Mouse (Mus musculus): ENCODE measurements around the gene Naglu. TPM values are rescaled to one million over a fixed set of nuclear protein-coding genes. Genes with fewer than 3 reads are reported as not detected.
A peak's percentile ranks its signal among the peaks of the same experiment; 100 is the strongest.

The Naglu gene
- polyA plus RNA-seq, 1 experiment, result 12.7 TPM

DNA sequence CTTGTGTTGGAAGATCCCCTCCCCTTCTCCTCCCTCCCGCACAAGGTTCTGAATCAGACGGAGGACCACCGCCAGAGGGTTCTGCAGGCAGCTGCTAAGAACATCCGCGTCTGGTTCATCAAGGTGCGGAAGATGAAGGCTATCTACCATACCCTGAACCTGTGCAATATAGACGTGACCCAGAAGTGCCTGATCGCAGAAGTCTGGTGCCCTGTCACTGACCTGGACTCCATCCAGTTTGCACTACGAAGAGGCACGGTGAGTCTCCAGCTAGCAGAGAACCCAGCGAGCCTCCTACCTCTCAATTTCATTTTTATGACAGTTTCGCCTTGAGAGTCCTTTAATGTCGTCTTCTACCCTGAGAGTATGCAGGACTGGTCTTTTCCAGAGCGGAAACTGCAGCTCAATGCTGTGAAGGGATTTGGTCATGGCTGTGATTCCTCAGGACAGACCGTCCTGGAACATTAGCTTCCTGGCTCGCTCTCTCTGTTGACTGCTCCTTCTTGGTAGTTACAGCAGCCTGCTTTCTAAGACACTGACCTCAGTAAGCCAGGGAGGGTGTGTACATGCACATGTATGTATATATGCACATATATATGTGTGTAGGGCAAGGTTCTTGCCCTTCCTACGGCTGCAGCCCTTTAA is 35.8 kb upstream of the Naglu start:
- 87% methylated on average over 17 of the region's 17 CpGs for WGBS
- TF ChIP-seq POLR2A (IDR thresholded peaks at IDR 0.05; ENCODE audit: borderline replicate concordance, insufficient read depth, low read length) (no peak), CTCF (IDR thresholded peaks at IDR 0.05; ENCODE audit: borderline replicate concordance, insufficient read depth, low read depth, low read length) (no peak)
- Histone ChIP-seq H3K27me3 (ENCODE audit: control insufficient read depth, insufficient read depth, low read length) (no peaks in the 10 kb centered on the region), H3K4me1 (ENCODE audit: control insufficient read depth, insufficient read depth, low read length) (peaks cover 2% of the 10 kb centered on the region; the same call in 1 of the 2 replicates), H3K27ac (ENCODE audit: insufficient read depth, low read length) (no peak overlapping the region), H3K4me3 (replicated peaks; ENCODE audit: insufficient read depth, low read depth, low read length) (no peak overlapping the region)
- no peak for DNase-seq

DNA sequence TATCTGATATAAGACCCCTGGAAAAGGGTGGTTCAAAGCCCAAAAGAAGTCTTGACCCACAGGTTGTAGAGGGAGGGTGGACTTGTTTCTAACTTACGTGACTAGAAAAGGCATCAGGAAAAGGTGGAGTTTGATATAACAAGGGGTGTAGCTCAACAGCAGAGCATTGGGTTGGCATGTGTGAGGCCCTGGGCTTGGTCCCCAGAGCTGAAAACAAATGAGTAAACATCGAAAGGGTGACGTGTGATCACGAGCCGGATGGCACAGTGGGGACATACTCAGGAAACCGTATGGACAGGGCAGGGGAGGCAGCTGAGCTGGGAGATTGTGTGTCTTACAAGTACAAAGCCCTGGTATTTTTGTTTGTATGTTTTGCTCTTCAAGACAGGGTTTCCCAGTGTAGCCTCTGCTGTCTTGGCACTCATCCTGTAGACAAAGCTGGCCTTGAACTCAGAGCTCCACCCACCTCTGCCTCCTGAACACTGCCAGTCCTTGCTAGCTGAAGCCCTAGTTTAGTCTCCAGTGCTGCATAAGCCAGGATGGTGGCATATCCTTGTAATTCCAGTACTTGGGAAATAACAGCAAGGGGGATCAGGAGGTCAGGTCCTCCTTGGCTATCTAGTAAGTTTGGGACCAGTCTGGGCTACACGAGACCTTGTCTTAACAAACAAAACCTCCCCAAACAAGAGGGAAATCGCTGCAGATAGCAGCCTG is 35.0 kb upstream of the Naglu start:
- H3K4me3 ChIP-seq (replicated peaks; ENCODE audit: insufficient read depth, low read depth, low read length), result no peak overlapping the region
- DNase-seq, result no peak
- no peaks in the 10 kb centered on the region for H3K27me3 ChIP-seq (ENCODE audit: control insufficient read depth, insufficient read depth, low read length)
- WGBS, result 88% methylated on average over 8 of the region's 8 CpGs
- no peak overlapping the region for H3K27ac ChIP-seq (ENCODE audit: insufficient read depth, low read length)
- H3K4me1 ChIP-seq (ENCODE audit: control insufficient read depth, insufficient read depth, low read length), result no peaks in the 10 kb centered on the region
- TF ChIP-seq POLR2A (IDR thresholded peaks at IDR 0.05; ENCODE audit: borderline replicate concordance, insufficient read depth, low read length) (no peak), CTCF (IDR thresholded peaks at IDR 0.05; ENCODE audit: borderline replicate concordance, insufficient read depth, low read depth, low read length) (no peak)

DNA sequence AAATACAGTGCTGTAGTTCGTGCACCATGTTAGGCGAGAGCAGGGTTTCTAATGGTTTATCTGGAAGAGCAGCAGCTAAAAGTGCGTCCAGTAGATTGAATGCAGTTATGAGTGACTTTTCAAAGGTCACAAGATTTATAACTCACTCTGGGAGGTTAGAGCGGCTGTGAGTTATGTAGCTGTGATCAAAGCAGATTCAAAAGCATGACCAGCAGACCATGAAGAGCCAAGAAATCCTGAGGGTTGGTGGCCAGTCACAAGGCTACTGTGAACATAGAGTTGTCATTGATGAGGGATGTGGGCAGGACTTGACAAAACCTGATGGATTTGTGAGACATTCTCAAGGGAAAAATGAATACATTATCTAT is 34.5 kb upstream of the Naglu start:
- Histone ChIP-seq H3K27ac (ENCODE audit: insufficient read depth, low read length) (no peak overlapping the region), H3K4me1 (ENCODE audit: control insufficient read depth, insufficient read depth, low read length) (no peaks in the 10 kb centered on the region), H3K4me3 (replicated peaks; ENCODE audit: insufficient read depth, low read depth, low read length) (no peak overlapping the region), H3K27me3 (ENCODE audit: control insufficient read depth, insufficient read depth, low read length) (no peaks in the 10 kb centered on the region)
- no peak for DNase-seq
- TF ChIP-seq CTCF (IDR thresholded peaks at IDR 0.05; ENCODE audit: borderline replicate concordance, insufficient read depth, low read depth, low read length), result no peak
- TF ChIP-seq POLR2A (IDR thresholded peaks at IDR 0.05; ENCODE audit: borderline replicate concordance, insufficient read depth, low read length), result no peak
- WGBS, result 82% methylated on average over 4 of the region's 4 CpGs

DNA sequence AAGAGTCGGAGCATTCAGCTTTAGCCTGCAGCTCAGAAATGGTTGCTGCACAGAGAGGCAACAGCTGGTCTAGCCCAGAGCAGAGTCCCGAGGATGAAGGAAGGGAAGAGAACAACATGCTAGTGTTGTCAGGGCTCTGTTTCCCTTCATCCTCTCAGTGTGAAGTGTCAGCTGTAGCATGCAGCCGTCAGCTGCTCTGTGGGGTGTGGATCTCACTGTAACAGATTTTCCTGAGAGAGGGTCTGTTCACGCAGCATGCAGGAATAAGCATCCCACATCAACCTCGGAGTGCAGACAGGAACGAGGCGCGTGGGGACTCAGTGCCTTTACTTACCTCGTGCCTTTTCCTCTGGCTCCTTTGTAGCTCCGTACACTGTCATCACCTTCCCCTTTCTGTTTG is 32.0 kb upstream of the Naglu start:
- TF ChIP-seq CTCF (IDR thresholded peaks at IDR 0.05; ENCODE audit: borderline replicate concordance, insufficient read depth, low read depth, low read length) (no peak), POLR2A (IDR thresholded peaks at IDR 0.05; ENCODE audit: borderline replicate concordance, insufficient read depth, low read length) (no peak)
- H3K4me1 ChIP-seq (ENCODE audit: control insufficient read depth, insufficient read depth, low read length), result no peaks in the 10 kb centered on the region
- WGBS, result 49% methylated on average over 10 of the region's 10 CpGs
- DNase-seq, result no peak
- no peaks in the 10 kb centered on the region for H3K27me3 ChIP-seq (ENCODE audit: control insufficient read depth, insufficient read depth, low read length)
- no peak overlapping the region for H3K4me3 ChIP-seq (replicated peaks; ENCODE audit: insufficient read depth, low read depth, low read length)
- H3K27ac ChIP-seq (ENCODE audit: insufficient read depth, low read length), result no peak overlapping the region

DNA sequence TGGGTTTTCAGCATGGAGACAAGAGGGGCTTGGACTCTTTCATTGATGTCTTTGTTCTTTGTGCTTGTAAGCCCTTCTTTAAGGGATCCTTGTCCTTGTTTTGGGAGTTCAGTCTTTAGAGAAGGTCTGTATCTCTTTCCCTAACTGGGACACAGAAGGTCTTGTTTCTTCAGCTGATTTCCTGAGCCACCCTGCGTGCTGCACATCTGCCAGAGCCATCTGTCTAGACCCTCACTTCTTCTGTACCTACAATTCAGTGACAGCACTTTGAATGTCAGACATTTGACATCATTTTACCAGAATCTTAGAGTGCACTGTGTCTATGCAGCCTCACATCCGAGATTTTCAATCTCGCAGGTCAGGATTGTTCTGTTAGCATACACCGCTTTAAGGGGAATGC is 24.0 kb upstream of the Naglu start:
- no peak overlapping the region for H3K4me3 ChIP-seq (replicated peaks; ENCODE audit: insufficient read depth, low read depth, low read length)
- H3K27me3 ChIP-seq (ENCODE audit: control insufficient read depth, insufficient read depth, low read length), result no peaks in the 10 kb centered on the region
- WGBS, result 70% methylated on average over 4 of the region's 4 CpGs
- no peak for DNase-seq
- TF ChIP-seq POLR2A (IDR thresholded peaks at IDR 0.05; ENCODE audit: borderline replicate concordance, insufficient read depth, low read length), result no peak
- TF ChIP-seq CTCF (IDR thresholded peaks at IDR 0.05; ENCODE audit: borderline replicate concordance, insufficient read depth, low read depth, low read length), result no peak
- H3K4me1 ChIP-seq (ENCODE audit: control insufficient read depth, insufficient read depth, low read length), result peaks cover 17% of the 10 kb centered on the region
- no peak overlapping the region for H3K27ac ChIP-seq (ENCODE audit: insufficient read depth, low read length)

DNA sequence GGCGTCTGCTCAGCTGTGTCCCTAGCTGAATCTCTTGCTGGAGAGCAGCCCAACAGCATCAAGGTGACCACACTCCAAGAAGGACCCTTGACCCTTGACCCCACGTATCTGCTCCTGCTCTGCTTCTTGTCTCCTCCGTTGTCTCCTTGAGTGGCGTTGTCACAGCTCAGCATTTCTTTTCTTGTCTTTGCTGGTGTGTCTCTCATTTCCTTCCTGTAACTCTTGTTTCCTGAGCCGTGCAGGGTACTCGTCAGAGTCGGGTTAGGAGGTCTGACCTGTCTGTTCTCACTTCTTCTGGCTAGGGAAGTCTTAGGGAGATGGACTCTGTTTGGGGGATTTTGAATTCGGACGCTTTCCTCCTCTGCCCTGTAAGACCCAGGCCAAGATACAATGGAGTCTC is 23.4 kb upstream of the Naglu start:
- Histone ChIP-seq H3K27ac (ENCODE audit: insufficient read depth, low read length) (no peak overlapping the region), H3K4me1 (ENCODE audit: control insufficient read depth, insufficient read depth, low read length) (peaks cover 23% of the 10 kb centered on the region), H3K27me3 (ENCODE audit: control insufficient read depth, insufficient read depth, low read length) (no peaks in the 10 kb centered on the region), H3K4me3 (replicated peaks; ENCODE audit: insufficient read depth, low read depth, low read length) (no peak overlapping the region)
- TF ChIP-seq CTCF (IDR thresholded peaks at IDR 0.05; ENCODE audit: borderline replicate concordance, insufficient read depth, low read depth, low read length) (no peak), POLR2A (IDR thresholded peaks at IDR 0.05; ENCODE audit: borderline replicate concordance, insufficient read depth, low read length) (no peak)
- no peak for DNase-seq
- WGBS, result 63% methylated on average over 9 of the region's 9 CpGs

DNA sequence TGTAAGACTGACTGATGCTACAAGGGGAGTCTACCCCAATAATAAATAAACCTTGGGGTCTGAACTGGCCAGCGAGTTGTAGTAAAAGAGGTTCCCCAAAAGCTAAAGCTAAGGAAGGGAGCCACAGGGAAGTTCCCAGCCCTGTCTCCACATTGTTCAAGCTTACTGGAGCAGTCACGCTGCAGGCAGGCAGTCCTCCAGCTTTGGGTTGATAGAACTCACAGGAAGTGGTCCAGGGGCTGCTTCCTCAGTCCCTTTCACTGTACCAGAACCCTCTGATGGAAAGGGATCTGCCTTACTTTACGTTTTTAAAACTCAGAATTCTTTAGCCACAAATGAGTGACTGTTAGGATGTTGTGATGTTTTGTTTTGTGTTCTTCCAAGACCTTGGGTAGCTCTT is 22.3 kb upstream of the Naglu start:
- WGBS, result 83% methylated on average over 3 of the region's 3 CpGs
- Histone ChIP-seq H3K4me1 (ENCODE audit: control insufficient read depth, insufficient read depth, low read length) (peaks cover 23% of the 10 kb centered on the region), H3K4me3 (replicated peaks; ENCODE audit: insufficient read depth, low read depth, low read length) (no peak overlapping the region), H3K27me3 (ENCODE audit: control insufficient read depth, insufficient read depth, low read length) (no peaks in the 10 kb centered on the region), H3K27ac (ENCODE audit: insufficient read depth, low read length) (no peak overlapping the region)
- no peak for DNase-seq
- TF ChIP-seq POLR2A (IDR thresholded peaks at IDR 0.05; ENCODE audit: borderline replicate concordance, insufficient read depth, low read length) (no peak), CTCF (IDR thresholded peaks at IDR 0.05; ENCODE audit: borderline replicate concordance, insufficient read depth, low read depth, low read length) (no peak)

DNA sequence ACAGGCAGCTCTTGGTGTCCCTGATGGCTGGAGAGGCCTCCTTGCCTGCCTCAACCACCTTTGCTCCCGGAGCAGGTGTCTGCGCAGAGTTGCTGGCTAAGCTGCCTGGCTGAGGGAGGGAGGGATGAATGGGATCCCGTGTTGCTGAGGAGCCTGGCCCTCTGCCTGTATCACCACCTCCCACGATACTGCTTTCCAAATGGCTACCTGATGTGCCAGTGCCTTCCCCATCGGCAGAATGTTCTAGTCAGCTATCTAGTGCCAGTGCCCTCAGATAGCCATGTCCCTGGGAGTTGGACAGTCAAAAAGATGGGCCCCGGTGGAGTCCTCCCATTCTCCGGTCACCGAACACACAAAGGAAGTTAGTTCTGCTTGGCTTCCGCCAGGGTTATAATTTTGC is 19.5 kb upstream of the Naglu start:
- no peaks in the 10 kb centered on the region for H3K27me3 ChIP-seq (ENCODE audit: control insufficient read depth, insufficient read depth, low read length)
- peaks cover 23% of the 10 kb centered on the region for H3K4me1 ChIP-seq (ENCODE audit: control insufficient read depth, insufficient read depth, low read length)
- TF ChIP-seq POLR2A (IDR thresholded peaks at IDR 0.05; ENCODE audit: borderline replicate concordance, insufficient read depth, low read length), result no peak
- TF ChIP-seq CTCF (IDR thresholded peaks at IDR 0.05; ENCODE audit: borderline replicate concordance, insufficient read depth, low read depth, low read length), result no peak
- no peak overlapping the region for H3K27ac ChIP-seq (ENCODE audit: insufficient read depth, low read length)
- DNase-seq, result peak; percentile 71 to 82
- WGBS, result 13% methylated on average over 9 of the region's 9 CpGs
- H3K4me3 ChIP-seq (replicated peaks; ENCODE audit: insufficient read depth, low read depth, low read length), result no peak overlapping the region
